Mouse (Mus musculus): ENCODE results near the gene Slfn1. TPM values are rescaled to one million over a fixed set of nuclear protein-coding genes. Genes with fewer than 3 reads are reported as not detected.

Gene Slfn1
- not detected for polyA plus RNA-seq (2012; fragmentation: generic; extraction: Trizol)

- TF ChIP-seq USF1 (IDR thresholded peaks at IDR 0.05; ENCODE audit: low read depth): no peak
- TF ChIP-seq E2F4 (IDR thresholded peaks at IDR 0.05; ENCODE audit: insufficient read depth): no peak
- no peak for TF ChIP-seq TCF3 (IDR thresholded peaks at IDR 0.05; ENCODE audit: insufficient read length, low read depth)
- TF ChIP-seq TCF12 (IDR thresholded peaks at IDR 0.05; ENCODE audit: insufficient read depth, poor library complexity, severe bottlenecking): no peak
- TF ChIP-seq MAX (IDR thresholded peaks at IDR 0.05; ENCODE audit: low read depth): no peak
- TF ChIP-seq SRF (IDR thresholded peaks at IDR 0.05; ENCODE audit: control insufficient read depth, insufficient read length, low read depth): no peak
- no peak for TF ChIP-seq REST (IDR thresholded peaks at IDR 0.05; ENCODE audit: insufficient read depth, insufficient read length)
- no peak for TF ChIP-seq CEBPB (IDR thresholded peaks at IDR 0.05; ENCODE audit: insufficient read depth, poor library complexity, severe bottlenecking)
- no peak for TF ChIP-seq MYOG (IDR thresholded peaks at IDR 0.05; ENCODE audit: control insufficient read depth in 1 of 3, insufficient read depth in 1 of 3, insufficient read length in 2 of 3, low read depth in 2 of 3)
- no peak for TF ChIP-seq POLR2A (IDR thresholded peaks at IDR 0.05; ENCODE audit: insufficient read length, low read depth)
- TF ChIP-seq MYOD1 (IDR thresholded peaks at IDR 0.05; ENCODE audit: control insufficient read depth in 1 of 3, insufficient read length in 2 of 3, low read depth in 2 of 3): no peak
- no peak for TF ChIP-seq POLR2AphosphoS2 (IDR thresholded peaks at IDR 0.05; ENCODE audit: insufficient read length, low read depth)
- no peaks in the 10 kb centered on the region for H3K36me3 ChIP-seq (ENCODE audit: control insufficient read depth, insufficient read depth)
- H3K79me2 ChIP-seq (ENCODE audit: control insufficient read depth, insufficient read depth): no peaks in the 10 kb centered on the region
- H3K4me2 ChIP-seq (ENCODE audit: low read depth): no peak within 1 kb of the TSS
- H3ac ChIP-seq (ENCODE audit: control insufficient read depth, insufficient read length): no peak within 1 kb of the TSS
- peaks cover 5% of the 10 kb centered on the region for H3K27me3 ChIP-seq (ENCODE audit: control insufficient read depth, insufficient read depth, insufficient read length)
- no peak within 1 kb of the TSS for H3K4me3 ChIP-seq
Observed at GRCm38 (mm10) chr11:83116597-83117227, at the start of gene Slfn1. TSS of gene Slfn1 (plus strand) at chr11:83116849.

GRCm38 (mm10) chr11:83067982-83068694 lies 48.5 kb upstream of the Slfn1 start:
- no peak overlapping the region for H3ac ChIP-seq (ENCODE audit: control insufficient read depth, insufficient read length)
- H3K79me2 ChIP-seq (ENCODE audit: control insufficient read depth, insufficient read depth): no peaks in the 10 kb centered on the region
- H3K4me3 ChIP-seq: no peak overlapping the region
- H3K27me3 ChIP-seq (ENCODE audit: control insufficient read depth, insufficient read depth, insufficient read length): no peaks in the 10 kb centered on the region
- H3K4me2 ChIP-seq (ENCODE audit: low read depth): no peak overlapping the region
- no peak for TF ChIP-seq TCF3 (IDR thresholded peaks at IDR 0.05; ENCODE audit: insufficient read length, low read depth)
- no peak for TF ChIP-seq SRF (IDR thresholded peaks at IDR 0.05; ENCODE audit: control insufficient read depth, insufficient read length, low read depth)
- no peak for TF ChIP-seq USF1 (IDR thresholded peaks at IDR 0.05; ENCODE audit: low read depth)
- no peak for TF ChIP-seq E2F4 (IDR thresholded peaks at IDR 0.05; ENCODE audit: insufficient read depth)
- TF ChIP-seq TCF12 (IDR thresholded peaks at IDR 0.05; ENCODE audit: insufficient read depth, poor library complexity, severe bottlenecking): no peak
- TF ChIP-seq MAX (IDR thresholded peaks at IDR 0.05; ENCODE audit: low read depth): no peak
- H3K36me3 ChIP-seq (ENCODE audit: control insufficient read depth, insufficient read depth): no peaks in the 10 kb centered on the region

- TF ChIP-seq REST (IDR thresholded peaks at IDR 0.05; ENCODE audit: insufficient read depth, insufficient read length) (no peak), USF1 (IDR thresholded peaks at IDR 0.05; ENCODE audit: low read depth) (no peak), TCF12 (IDR thresholded peaks at IDR 0.05; ENCODE audit: insufficient read depth, poor library complexity, severe bottlenecking) (no peak), MAX (IDR thresholded peaks at IDR 0.05; ENCODE audit: low read depth) (no peak), POLR2A (IDR thresholded peaks at IDR 0.05; ENCODE audit: insufficient read length, low read depth) (no peak), E2F4 (IDR thresholded peaks at IDR 0.05; ENCODE audit: insufficient read depth) (no peak), MYOD1 (IDR thresholded peaks at IDR 0.05; ENCODE audit: control insufficient read depth in 1 of 3, insufficient read length in 2 of 3, low read depth in 2 of 3) (no peak)
- Histone ChIP-seq H3K4me2 (ENCODE audit: low read depth) (no peak overlapping the region), H3K27me3 (ENCODE audit: control insufficient read depth, insufficient read depth, insufficient read length) (no peaks in the 10 kb centered on the region)
Observed at GRCm38 (mm10) chr11:83070321-83070970, 46.2 kb upstream of the Slfn1 start.

GRCm38 (mm10) chr11:83077714-83078422 lies 38.8 kb upstream of the Slfn1 start:
- Histone ChIP-seq H3K27me3 (ENCODE audit: control insufficient read depth, insufficient read depth, insufficient read length) (no peaks in the 10 kb centered on the region), H3K4me3 (no peak overlapping the region), H3K36me3 (ENCODE audit: control insufficient read depth, insufficient read depth) (no peaks in the 10 kb centered on the region), H3K79me2 (ENCODE audit: control insufficient read depth, insufficient read depth) (no peaks in the 10 kb centered on the region), H3K4me2 (ENCODE audit: low read depth) (no peak overlapping the region), H3ac (ENCODE audit: control insufficient read depth, insufficient read length) (no peak overlapping the region)
- no peak for TF ChIP-seq CEBPB (IDR thresholded peaks at IDR 0.05; ENCODE audit: insufficient read depth, poor library complexity, severe bottlenecking)
- no peak for TF ChIP-seq SRF (IDR thresholded peaks at IDR 0.05; ENCODE audit: control insufficient read depth, insufficient read length, low read depth)

More at GRCm38 (mm10) chr11:83070321-83070970, 46.2 kb upstream of the Slfn1 start:
- no peaks in the 10 kb centered on the region for H3K79me2 ChIP-seq (ENCODE audit: control insufficient read depth, insufficient read depth)
- H3K36me3 ChIP-seq (ENCODE audit: control insufficient read depth, insufficient read depth): no peaks in the 10 kb centered on the region
- no peak overlapping the region for H3K4me3 ChIP-seq
- H3ac ChIP-seq (ENCODE audit: control insufficient read depth, insufficient read length): no peak overlapping the region
